Mouse (Mus musculus) heart, postnatal 0 days (tissue): Measurements from ENCODE around the gene Gda.

Source experiments
- CTCF ChIP-seq: IDR thresholded peaks from 2 replicates; pipeline ENCODE4 v1.5.1; 2016; ENCODE audit warnings: antibody characterized with exemption, control low read depth, low read depth
- EP300 ChIP-seq: IDR thresholded peaks from 2 replicates; pipeline ENCODE4 v1.6.1; 2016; ENCODE audit warnings: antibody characterized with exemption, low read depth

GRCm38 (mm10) chr19:21479183-21480052 lies 6.2 kb upstream of the Gda start:
- TF ChIP-seq CTCF: no peak
- TF ChIP-seq EP300: no peak
